Mouse (Mus musculus) urinary bladder, adult 18-20 months (tissue): ENCODE data around the gene N4bp3.

Experiments used
- DNase-seq, 2 experiments: peaks; one replicate each; pipeline ENCODE4 v3.0.0; 2022; ENCODE audit warnings: low spot score in 2 of 2, mixed read lengths in 2 of 2

Gene N4bp3

DNA sequence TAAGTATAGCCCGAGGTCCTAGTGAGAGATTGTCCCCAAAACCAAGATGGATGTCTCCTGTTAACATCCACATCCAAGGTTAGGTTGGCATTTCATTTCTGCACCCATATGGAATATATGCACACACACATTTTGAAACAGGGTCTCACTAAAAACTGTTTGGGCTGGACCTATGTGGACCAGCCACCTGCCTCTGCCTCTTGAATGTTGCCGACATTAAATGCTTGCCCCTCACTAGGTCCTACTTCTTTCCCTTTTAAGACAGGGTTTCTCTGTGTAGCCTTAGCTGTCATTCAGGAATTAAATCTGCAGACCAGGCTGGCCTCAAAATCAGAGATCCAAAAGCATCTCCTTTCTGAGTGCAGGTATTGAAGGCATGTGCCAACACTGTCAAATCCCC is 53.1 kb downstream of the N4bp3 start:
- DNase-seq = no peak

- no peak for DNase-seq
These were observed 55.1 kb downstream of the N4bp3 start for GRCm38 (mm10) chr11:51595459-51596083.

DNA sequence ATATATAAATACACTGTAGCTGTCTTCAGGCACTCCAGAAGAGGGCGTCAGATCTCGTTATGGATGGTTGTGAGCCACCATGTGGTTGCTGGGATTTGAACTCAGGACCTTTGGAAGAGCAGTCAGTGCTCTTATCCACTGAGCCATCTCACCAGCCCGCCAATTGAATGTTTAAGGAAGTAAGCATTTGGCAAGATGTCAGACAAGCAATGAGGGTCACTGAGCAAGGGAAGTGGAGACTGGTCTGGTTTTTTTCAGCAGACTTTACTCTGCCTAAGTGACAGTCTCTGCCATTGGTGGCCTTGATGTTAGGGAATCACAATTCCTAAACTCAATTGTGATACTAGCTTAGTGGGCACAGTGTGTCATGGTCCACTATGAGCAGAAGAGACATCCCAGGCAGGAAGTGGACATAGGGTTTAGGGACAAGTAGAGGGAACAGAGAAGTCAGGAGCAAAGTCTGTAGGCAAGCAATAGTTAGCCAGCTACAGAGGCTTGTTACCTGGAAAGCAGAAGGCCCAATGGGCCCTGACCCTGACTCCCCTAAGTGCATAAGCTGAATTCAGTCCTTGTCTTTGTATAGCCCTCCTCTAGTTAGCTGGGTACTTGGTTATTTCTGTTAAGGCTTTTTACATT is 55.8 kb downstream of the N4bp3 start:
- DNase-seq = no peak

DNA sequence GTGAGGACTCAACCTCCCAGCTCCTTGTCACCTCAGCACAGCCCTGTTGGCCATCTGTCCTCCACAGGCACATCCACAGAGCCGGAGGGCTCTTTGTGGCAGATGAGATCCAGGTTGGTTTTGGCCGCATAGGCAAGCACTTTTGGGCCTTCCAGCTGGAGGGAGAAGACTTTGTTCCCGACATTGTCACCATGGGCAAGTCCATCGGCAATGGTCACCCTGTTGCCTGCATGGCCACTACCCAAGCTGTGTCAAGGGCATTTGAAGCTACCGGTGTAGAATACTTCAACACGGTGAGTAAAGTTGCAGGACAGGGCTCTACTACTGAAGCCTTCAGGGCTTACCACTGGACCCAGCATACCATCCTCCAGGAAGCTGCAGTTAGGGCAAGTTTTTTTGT is 56.8 kb downstream of the N4bp3 start:
- DNase-seq = no peak

- no peak for DNase-seq
These were observed 57.3 kb downstream of the N4bp3 start for GRCm38 (mm10) chr11:51593368-51593767.
